Mouse (Mus musculus) spleen, adult 12 weeks (tissue): ENCODE results near the gene Sall1.

Source experiments
- DNase-seq: peaks from one replicate; pipeline ENCODE4 v3.0.0; 2022; ENCODE audit warnings: low spot score

The Sall1 gene

GRCm38 (mm10) chr8:89043940-89044339 lies at the start of gene Sall1:
TSS of gene Sall1 (minus strand) at chr8:89044162.
- no peak for DNase-seq

GRCm38 (mm10) chr8:89089916-89090315 lies 46.0 kb upstream of the Sall1 start:
- no peak for DNase-seq

GRCm38 (mm10) chr8:89079147-89079546 lies 35.2 kb upstream of the Sall1 start:
- DNase-seq = no peak

GRCm38 (mm10) chr8:89072968-89073382 lies 29.0 kb upstream of the Sall1 start:
- no peak for DNase-seq

- no peak for DNase-seq
Measured at GRCm38 (mm10) chr8:89067499-89067898, 23.5 kb upstream of the Sall1 start.

GRCm38 (mm10) chr8:89064042-89064441 lies 20.1 kb upstream of the Sall1 start:
- no peak for DNase-seq

- no peak for DNase-seq
Measured at GRCm38 (mm10) chr8:89063366-89064040, 19.5 kb upstream of the Sall1 start.

GRCm38 (mm10) chr8:89060717-89061116 lies 16.8 kb upstream of the Sall1 start:
- no peak for DNase-seq

- no peak for DNase-seq
Measured at GRCm38 (mm10) chr8:89059507-89059906, 15.5 kb upstream of the Sall1 start.

- DNase-seq = no peak
Measured at GRCm38 (mm10) chr8:89052880-89053279, 8.9 kb upstream of the Sall1 start.

- no peak for DNase-seq
Measured at GRCm38 (mm10) chr8:89046639-89047348, 2.8 kb upstream of the Sall1 start.

GRCm38 (mm10) chr8:89046226-89046625 lies 2.3 kb upstream of the Sall1 start:
- no peak for DNase-seq

GRCm38 (mm10) chr8:89045726-89046125 lies 1.8 kb upstream of the Sall1 start:
- DNase-seq = no peak

GRCm38 (mm10) chr8:89045218-89045601 lies 1.2 kb upstream of the Sall1 start:
- no peak for DNase-seq

- DNase-seq = no peak
Measured at GRCm38 (mm10) chr8:89044511-89045217, 702 bp upstream of the Sall1 start.

GRCm38 (mm10) chr8:89043371-89043841 lies 556 bp downstream of the Sall1 start:
- no peak for DNase-seq

GRCm38 (mm10) chr8:89042560-89043370 lies 1.2 kb downstream of the Sall1 start:
- no peak for DNase-seq

- DNase-seq = no peak
Measured at GRCm38 (mm10) chr8:89042118-89042460, 1.9 kb downstream of the Sall1 start.

GRCm38 (mm10) chr8:89041421-89042117 lies 2.4 kb downstream of the Sall1 start:
- no peak for DNase-seq

- DNase-seq = no peak
Measured at GRCm38 (mm10) chr8:89040751-89041420, 3.1 kb downstream of the Sall1 start.

GRCm38 (mm10) chr8:89039890-89040289 lies 4.1 kb downstream of the Sall1 start:
- DNase-seq = no peak
